Mouse (Mus musculus) thymus, adult 2 months (tissue): Measurements from ENCODE around the gene Nectin1.

ENCODE experiments used
- CTCF ChIP-seq: fragments of 200-500 bp; IDR thresholded peaks from 2 replicates; pipeline ENCODE4 v1.5.1; 2012; ENCODE audit warnings: mild to moderate bottlenecking, control low read depth, low read length, moderate library complexity, borderline replicate concordance; ENCODE audit not compliant: control insufficient read depth, poor library complexity, insufficient read depth; ENCODE audit errors: extremely low read depth
- POLR2A ChIP-seq: fragments of 200-500 bp; IDR thresholded peaks from 2 replicates; pipeline ENCODE4 v1.6.1; 2012; ENCODE audit warnings: mild to moderate bottlenecking, low read length, control low read depth, moderate library complexity; ENCODE audit not compliant: control insufficient read depth, poor library complexity, insufficient read depth; ENCODE audit errors: extremely low read depth

- TF ChIP-seq POLR2A, result no peak
- no peak for TF ChIP-seq CTCF
These were observed 54.0 kb downstream of the Nectin1 start for GRCm38 (mm10) chr9:43797746-43798145.
